Mouse (Mus musculus) C2C12 (cell line): Measurements from ENCODE around the gene Ccdc83. TPM values are rescaled to one million over a fixed set of nuclear protein-coding genes. Genes with fewer than 3 reads are reported as not detected.
A peak's percentile ranks its signal among the peaks of the same experiment; 100 is the strongest.

ENCODE experiments used
- H3K27me3 ChIP-seq: one replicate; pipeline ENCODE4 v1.6.1; 2011; ENCODE audit not compliant: control insufficient read depth, insufficient read depth, insufficient read length
- H3K36me3 ChIP-seq: one replicate; pipeline ENCODE4 v1.6.1; 2011; ENCODE audit not compliant: control insufficient read depth, insufficient read depth
- H3K4me3 ChIP-seq: one replicate; pipeline ENCODE4 v1.5.1; 2011; ENCODE audit warnings: mild to moderate bottlenecking, control low read depth; ENCODE audit not compliant: poor library complexity, insufficient read depth, severe bottlenecking
- H3K79me2 ChIP-seq: one replicate; pipeline ENCODE4 v1.6.1; 2011; ENCODE audit not compliant: control insufficient read depth, insufficient read depth
- H3K79me3 ChIP-seq: one replicate; pipeline ENCODE4 v1.6.1; 2011; ENCODE audit warnings: low read depth, control low read depth
- H3ac ChIP-seq: one replicate; pipeline ENCODE3; 2011; ENCODE audit warnings: low read depth; ENCODE audit not compliant: control insufficient read depth, insufficient read length
- CEBPB ChIP-seq: IDR thresholded peaks from one replicate; pipeline ENCODE4 v1.6.1; 2011; ENCODE audit warnings: low read depth, mild to moderate bottlenecking, control low read depth, moderate library complexity
- CTCF ChIP-seq: IDR thresholded peaks from one replicate; pipeline ENCODE4 v1.5.1; 2011; ENCODE audit not compliant: control insufficient read depth, insufficient read depth, insufficient read length
- FOSL1 ChIP-seq: IDR thresholded peaks from one replicate; pipeline ENCODE4 v1.8.0; 2011; ENCODE audit warnings: mild to moderate bottlenecking, low read length; ENCODE audit not compliant: poor library complexity, insufficient read depth, severe bottlenecking
- MAX ChIP-seq: IDR thresholded peaks from one replicate; pipeline ENCODE4 v1.6.1; 2011; ENCODE audit warnings: mild to moderate bottlenecking, control low read depth
- MYOD1 ChIP-seq: IDR thresholded peaks from one replicate; pipeline ENCODE4 v1.6.1; 2011; ENCODE audit warnings: low read depth; ENCODE audit not compliant: control insufficient read depth, insufficient read length
- MYOG ChIP-seq: IDR thresholded peaks from one replicate; pipeline ENCODE4 v1.6.1; 2011; ENCODE audit not compliant: control insufficient read depth, insufficient read length; ENCODE audit errors: extremely low read depth
- USF1 ChIP-seq: IDR thresholded peaks from one replicate; pipeline ENCODE4 v1.6.1; 2011; ENCODE audit warnings: low read depth, mild to moderate bottlenecking, control low read depth, moderate library complexity
- polyA plus RNA-seq: library from polyadenylated mRNA; unstranded; fragments of >200 nt; fragmentation: generic; extraction: Trizol; gene quantifications from one replicate; pipeline ENCODE4 v1.2.1, GENCODE M21; 2012; ENCODE audit warnings: missing spikeins

Gene Ccdc83
- polyA plus RNA-seq, 1 experiment, result not detected

DNA sequence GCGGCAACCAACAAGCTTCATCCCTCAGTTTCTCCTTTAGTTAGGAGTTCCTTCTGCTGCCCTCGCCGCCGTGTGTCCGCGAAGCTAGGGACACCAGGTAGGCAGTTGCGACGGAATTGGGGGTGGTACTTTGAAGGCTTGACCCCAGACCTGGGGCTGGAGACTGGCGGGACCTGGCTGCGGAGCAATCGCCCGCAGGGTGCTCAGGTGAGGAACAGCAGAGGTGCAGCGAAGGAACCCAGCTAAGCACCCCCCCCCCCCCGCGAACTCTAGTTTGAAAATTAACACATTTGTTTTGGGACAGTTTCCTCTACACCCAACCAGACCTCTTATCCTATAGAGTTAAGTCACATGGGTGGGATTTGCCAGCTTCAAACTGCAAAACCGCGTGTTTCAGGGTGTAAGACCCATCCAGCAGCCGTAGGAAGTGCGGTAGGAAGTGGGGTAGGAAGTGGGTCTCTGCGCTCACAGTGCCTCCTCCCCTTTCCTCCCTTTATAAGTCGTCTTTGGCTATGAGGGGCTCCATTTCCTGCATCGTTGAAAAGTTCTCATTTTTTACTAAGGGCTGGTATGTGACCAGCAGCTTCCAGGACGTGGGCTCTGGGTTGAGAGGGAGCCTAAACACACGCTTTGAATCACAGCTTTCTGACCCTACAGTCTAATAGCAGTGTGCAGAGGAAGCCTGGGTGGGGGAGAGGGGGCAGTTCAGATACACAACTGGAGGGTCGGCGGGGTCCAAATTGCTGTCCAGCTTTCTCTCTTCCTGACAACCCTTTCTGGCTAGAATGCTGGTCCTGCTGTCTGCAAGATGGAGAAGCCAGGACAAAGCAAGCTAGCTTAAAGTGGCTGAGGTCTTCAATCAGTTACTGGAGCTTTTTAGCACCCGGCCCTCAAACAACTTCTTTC is 37.3 kb upstream of the Ccdc83 start:
- no peak for TF ChIP-seq FOSL1
- Histone ChIP-seq H3K27me3 (no peaks in the 10 kb centered on the region), H3K79me2 (peaks cover 16% of the 10 kb centered on the region), H3ac (peak overlapping the region; percentile 85), H3K4me3 (peak overlapping the region; percentile 42), H3K79me3 (peaks cover 10% of the 10 kb centered on the region), H3K36me3 (no peaks in the 10 kb centered on the region)

DNA sequence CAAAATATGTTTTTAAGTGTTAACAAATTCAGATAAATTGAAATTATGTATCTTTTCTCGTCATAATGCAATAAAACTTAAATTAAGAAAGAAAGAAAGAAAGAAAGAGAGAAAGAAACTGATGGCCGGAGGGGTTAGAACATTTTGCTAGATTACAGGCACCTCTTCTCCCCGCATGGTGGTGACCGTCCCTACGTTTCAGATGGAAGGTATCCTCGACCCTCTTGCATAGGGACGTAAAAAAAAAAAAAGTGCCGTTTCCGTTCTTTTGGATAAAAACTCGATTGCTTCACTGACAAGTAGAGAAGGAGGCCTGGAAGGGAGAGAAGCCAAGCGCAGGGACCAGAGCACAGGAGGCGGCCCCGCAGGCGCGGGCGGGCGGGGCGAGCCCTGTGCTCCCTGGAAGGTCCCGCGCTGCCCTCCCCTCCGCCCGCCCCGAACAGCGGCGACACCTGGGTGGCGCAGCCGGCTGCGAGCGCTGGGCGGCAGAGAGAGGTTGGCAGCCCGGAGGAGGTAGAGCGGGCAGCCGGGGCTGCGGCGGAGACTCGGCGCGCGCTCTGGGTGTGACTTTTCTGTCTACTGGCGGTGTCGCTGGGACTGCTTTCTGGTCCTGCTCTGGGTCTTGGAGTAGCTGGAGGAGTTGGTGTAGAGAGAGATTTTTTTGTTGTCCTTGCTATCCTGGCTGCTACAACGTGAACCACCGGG is 36.5 kb upstream of the Ccdc83 start, which contains the start of gene Sytl2:
Sytl2 (plus strand) TSS at position 311 of the 705 bp plus-strand sequence.
- Histone ChIP-seq H3K36me3 (no peaks in the 10 kb centered on the region), H3K79me3 (peaks cover 10% of the 10 kb centered on the region), H3K4me3 (peak within 1 kb of the TSS; percentile 42), H3K27me3 (no peaks in the 10 kb centered on the region), H3ac (peak within 1 kb of the TSS; percentile 85), H3K79me2 (peaks cover 16% of the 10 kb centered on the region)
- TF ChIP-seq MYOD1, result no peak
- no peak for TF ChIP-seq MYOG
- TF ChIP-seq MAX, result no peak
- no peak for TF ChIP-seq CEBPB
- no peak for TF ChIP-seq CTCF
- no peak for TF ChIP-seq FOSL1
- no peak for TF ChIP-seq USF1

DNA sequence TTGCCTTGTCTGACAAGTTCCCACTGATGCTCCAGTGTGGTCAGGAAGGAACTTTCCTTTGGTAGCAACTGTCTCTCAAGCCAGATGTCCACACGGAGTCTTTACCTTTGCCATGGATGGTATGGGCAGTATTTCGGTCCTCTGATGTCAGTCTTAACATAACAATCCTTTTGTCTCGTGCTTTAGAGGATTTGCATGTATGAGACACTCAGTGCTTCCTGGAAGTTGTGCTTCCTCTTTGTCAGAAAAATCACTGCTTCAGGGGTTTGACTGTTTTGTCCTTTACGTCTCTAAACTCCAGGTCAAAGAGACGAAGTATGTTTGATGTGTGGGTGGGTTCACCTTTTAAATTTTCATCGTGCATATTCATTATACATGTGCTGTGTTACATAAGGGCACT is 26.3 kb upstream of the Ccdc83 start:
- no peaks in the 10 kb centered on the region for H3K79me2 ChIP-seq
- H3K36me3 ChIP-seq, result no peaks in the 10 kb centered on the region
- no peak overlapping the region for H3K4me3 ChIP-seq
- no peak overlapping the region for H3ac ChIP-seq
- no peaks in the 10 kb centered on the region for H3K79me3 ChIP-seq
- TF ChIP-seq USF1, result no peak
- TF ChIP-seq FOSL1, result no peak
- no peak for TF ChIP-seq MYOG
- no peak for TF ChIP-seq MAX
- TF ChIP-seq CTCF, result no peak
- TF ChIP-seq CEBPB, result no peak
- TF ChIP-seq MYOD1, result no peak
- no peaks in the 10 kb centered on the region for H3K27me3 ChIP-seq

DNA sequence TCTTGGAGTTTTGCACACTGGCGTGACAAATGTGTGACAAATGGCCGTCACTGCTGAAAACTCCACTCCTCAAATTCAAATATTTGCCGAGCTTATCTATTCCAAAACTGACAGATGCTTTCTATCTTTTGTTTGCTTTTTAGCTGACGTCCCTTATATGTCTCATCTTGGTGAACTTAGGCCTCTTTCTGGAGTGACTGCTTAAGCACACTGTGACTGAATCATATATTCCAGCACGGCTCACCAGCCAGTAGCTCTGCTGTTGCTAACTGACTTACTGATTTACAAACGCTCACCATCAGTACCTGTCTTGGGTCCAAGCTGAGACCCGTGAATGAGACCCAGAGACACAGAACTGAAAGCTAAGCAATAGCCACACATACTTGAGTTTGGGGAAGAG is 19.2 kb upstream of the Ccdc83 start:
- TF ChIP-seq CEBPB (no peak), MAX (no peak), FOSL1 (no peak), MYOG (no peak), CTCF (no peak)
- H3K27me3 ChIP-seq, result no peaks in the 10 kb centered on the region

GRCm38 (mm10) chr7:90282786-90283185 is 17.2 kb upstream of the Ccdc83 start:
- Histone ChIP-seq H3K79me3 (no peaks in the 10 kb centered on the region), H3K36me3 (no peaks in the 10 kb centered on the region), H3K27me3 (no peaks in the 10 kb centered on the region), H3K4me3 (no peak overlapping the region), H3ac (no peak overlapping the region), H3K79me2 (no peaks in the 10 kb centered on the region)
- TF ChIP-seq CEBPB, result no peak
- no peak for TF ChIP-seq MYOG
- peak; percentile 66 for TF ChIP-seq MYOD1
- TF ChIP-seq MAX, result no peak
- TF ChIP-seq USF1, result no peak
- no peak for TF ChIP-seq FOSL1
- TF ChIP-seq CTCF, result no peak

More for the DNA sequence above, 19.2 kb upstream of the Ccdc83 start:
- no peak overlapping the region for H3ac ChIP-seq
- no peaks in the 10 kb centered on the region for H3K79me3 ChIP-seq
- no peaks in the 10 kb centered on the region for H3K36me3 ChIP-seq
- no peak overlapping the region for H3K4me3 ChIP-seq
- no peaks in the 10 kb centered on the region for H3K79me2 ChIP-seq
